Mouse (Mus musculus) midbrain, postnatal 0 days (tissue): Measurements from ENCODE around the gene Lrfn3. TPM values are rescaled to one million over a fixed set of nuclear protein-coding genes. Genes with fewer than 3 reads are reported as not detected.
A peak's percentile ranks its signal among the peaks of the same experiment; 100 is the strongest.

Experiments
- ATAC-seq: fragments of 200-750 bp; cut with Nextera tagmentation; 2 replicates; pipeline ENCODE4 v1.8.0; 2017; ENCODE audit warnings: moderate number of reproducible peaks, mild to moderate bottlenecking, moderate TSS enrichment, moderate library complexity; ENCODE audit not compliant: low FRiP score
- DNase-seq: peaks from one replicate; pipeline ENCODE4 v3.0.0-alpha.2; 2015; ENCODE audit warnings: low spot score
- H3K27ac ChIP-seq: fragments of 300-500 bp; sonication (generic); 2 replicates; pipeline ENCODE4 v1.5.1; 2014; ENCODE audit warnings: low read depth, mild to moderate bottlenecking, low read length, mixed read lengths
- H3K27me3 ChIP-seq: fragments of 300-500 bp; sonication (generic); 2 replicates; pipeline ENCODE4 v1.6.1; 2014; ENCODE audit warnings: low read length, control low read depth, mixed read lengths; ENCODE audit not compliant: insufficient read depth
- H3K36me3 ChIP-seq: fragments of 300-500 bp; sonication (generic); 2 replicates; pipeline ENCODE4 v1.6.1; 2014; ENCODE audit warnings: low read length, control low read depth, mixed read lengths; ENCODE audit not compliant: insufficient read depth
- H3K4me1 ChIP-seq: fragments of 300-500 bp; sonication (generic); 2 replicates; pipeline ENCODE4 v1.6.1; 2014; ENCODE audit warnings: mild to moderate bottlenecking, control low read depth, antibody characterized with exemption, low read length, mixed read lengths; ENCODE audit not compliant: insufficient read depth
- H3K4me2 ChIP-seq: fragments of 300-500 bp; sonication (generic); 2 replicates; pipeline ENCODE4 v1.6.1; 2014; ENCODE audit warnings: low read depth, mild to moderate bottlenecking, low read length, mixed read lengths; ENCODE audit not compliant: poor library complexity, severe bottlenecking
- H3K4me3 ChIP-seq: fragments of 300-500 bp; sonication (generic); 2 replicates; pipeline ENCODE4 v1.5.1; 2014; ENCODE audit warnings: low read depth, mild to moderate bottlenecking, low read length, moderate library complexity
- H3K9ac ChIP-seq: fragments of 300-500 bp; sonication (generic); replicated peaks from 2 replicates; pipeline ENCODE4 v1.6.1; 2014; ENCODE audit warnings: mild to moderate bottlenecking, low read length, moderate library complexity, mixed read lengths; ENCODE audit not compliant: poor library complexity, severe bottlenecking
- H3K9me3 ChIP-seq: fragments of 300-500 bp; sonication (generic); 2 replicates; pipeline ENCODE4 v1.6.1; 2016; ENCODE audit warnings: low read length, control low read depth
- CTCF ChIP-seq: IDR thresholded peaks from 2 replicates; pipeline ENCODE4 v1.5.1; 2016; ENCODE audit warnings: antibody characterized with exemption, mild to moderate bottlenecking
- WGBS: fragments of 180-500 bp; shearing (Covaris S2); extraction: QIAGEN DNeasy Blood & Tissue Kit; methylation state at CpG from one replicate; pipeline ENCODE4 v1.1.7; 2014; 5-methylcytosine and 5-hydroxymethylcytosine counted together
- polyA plus RNA-seq: library from polyadenylated mRNA; unstranded; fragments of >200 nt; fragmentation: Nextera tagmentation; extraction: Ambion mirVana; gene quantifications from 2 replicates; pipeline ENCODE4 v1.2.1, GENCODE M21; 2015
- total RNA-seq: library from RNA; depleted of rRNA; stranded (reverse); fragments of >200 nt; gene quantifications from 2 replicates; pipeline ENCODE4 v1.2.3, GENCODE M21; 2014; rRNA removed

Lrfn3 gene
- total RNA-seq (44.8 and 47.5 TPM in 2 replicates), polyA plus RNA-seq (22.1 and 24.8 TPM in 2 replicates)

DNA sequence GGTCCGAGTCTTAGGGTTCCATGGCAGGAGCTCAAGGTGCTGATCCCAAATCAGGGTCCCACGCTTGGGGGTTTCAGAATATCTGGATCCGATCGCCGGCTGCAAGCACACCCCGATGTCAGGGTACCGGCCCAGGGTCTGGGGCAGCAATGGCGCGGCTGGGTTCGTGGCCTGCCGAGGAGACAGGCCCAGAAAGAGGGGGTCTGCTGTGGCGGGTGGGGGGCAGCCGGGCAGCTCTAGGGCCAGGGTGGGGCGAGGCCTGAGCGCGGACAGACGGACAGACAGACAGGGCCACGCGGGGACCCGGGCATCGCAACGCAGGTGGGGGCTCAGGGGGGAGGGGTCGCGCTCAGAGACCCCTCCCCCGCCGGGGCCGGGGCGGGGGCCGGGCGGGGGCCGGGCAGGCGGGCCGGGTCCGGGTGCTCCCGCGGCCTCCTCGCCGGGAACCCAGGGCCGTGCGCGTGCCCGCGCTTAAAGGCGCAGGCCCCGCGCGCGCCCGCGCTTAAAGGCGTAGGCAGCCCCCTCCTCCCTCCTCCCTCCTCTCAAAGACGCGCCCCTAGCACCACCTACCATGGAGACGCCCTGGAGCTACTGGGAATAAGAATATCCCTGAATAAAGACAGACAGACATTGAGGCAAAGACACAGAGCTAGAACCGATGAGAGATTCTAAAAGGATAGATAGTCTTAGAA, at the start of gene Lrfn3:
Gene Lrfn3 (minus strand): TSS at position 121 of the 692 bp plus-strand sequence.
- TF ChIP-seq CTCF: no peak
- no peaks in the 10 kb centered on the region for H3K9me3 ChIP-seq
- H3K4me3 ChIP-seq: peak within 1 kb of the TSS; percentile 80
- H3K27ac ChIP-seq: peak within 1 kb of the TSS; percentile 76
- peak; percentile 55; the same call in 1 of the 2 replicates for ATAC-seq
- peak; percentile 93 for DNase-seq
- 2% methylated on average over 40 of the region's 55 CpGs for WGBS
- peaks cover 16% of the 10 kb centered on the region for H3K36me3 ChIP-seq
- H3K27me3 ChIP-seq: 0 out of 2 replicates have a peak, but pooled peaks cover 3% of the 10 kb centered on the region
- peak within 1 kb of the TSS; percentile 86 for H3K4me2 ChIP-seq
- H3K4me1 ChIP-seq: peaks cover 23% of the 10 kb centered on the region; the same call in 1 of the 2 replicates
- H3K9ac ChIP-seq: peak within 1 kb of the TSS; percentile 97

DNA sequence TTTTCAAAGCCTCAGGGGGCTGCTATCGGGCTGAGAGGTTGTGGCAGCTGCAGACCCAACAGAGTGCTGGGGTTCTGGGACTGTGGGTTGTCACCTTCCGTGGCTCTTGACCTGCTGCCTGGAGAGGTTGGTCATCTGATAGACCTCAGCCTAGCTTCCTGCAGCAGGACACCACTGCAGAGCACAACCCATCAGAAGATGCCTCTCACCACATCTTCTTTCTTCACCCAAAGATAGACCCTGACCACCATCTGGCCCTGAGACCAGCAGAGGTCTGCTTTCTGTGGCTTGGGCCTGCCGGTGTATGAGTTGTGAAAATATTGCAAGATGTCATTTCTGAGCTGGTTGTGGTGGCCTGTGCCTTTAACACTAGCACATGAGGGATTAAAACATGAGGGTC, 48.5 kb upstream of the Lrfn3 start:
- H3K4me2 ChIP-seq: no peak overlapping the region
- no peak overlapping the region for H3K27ac ChIP-seq
- H3K4me1 ChIP-seq: no peaks in the 10 kb centered on the region
- no peak overlapping the region for H3K4me3 ChIP-seq
- WGBS: 80% methylated on average over 3 of the region's 3 CpGs
- TF ChIP-seq CTCF: no peak
- H3K9ac ChIP-seq: no peak overlapping the region
- ATAC-seq (no peak), DNase-seq (no peak)
- H3K27me3 ChIP-seq: 0 out of 2 replicates have a peak, but pooled peaks cover 3% of the 10 kb centered on the region
- H3K36me3 ChIP-seq: no peaks in the 10 kb centered on the region
- H3K9me3 ChIP-seq: no peaks in the 10 kb centered on the region

DNA sequence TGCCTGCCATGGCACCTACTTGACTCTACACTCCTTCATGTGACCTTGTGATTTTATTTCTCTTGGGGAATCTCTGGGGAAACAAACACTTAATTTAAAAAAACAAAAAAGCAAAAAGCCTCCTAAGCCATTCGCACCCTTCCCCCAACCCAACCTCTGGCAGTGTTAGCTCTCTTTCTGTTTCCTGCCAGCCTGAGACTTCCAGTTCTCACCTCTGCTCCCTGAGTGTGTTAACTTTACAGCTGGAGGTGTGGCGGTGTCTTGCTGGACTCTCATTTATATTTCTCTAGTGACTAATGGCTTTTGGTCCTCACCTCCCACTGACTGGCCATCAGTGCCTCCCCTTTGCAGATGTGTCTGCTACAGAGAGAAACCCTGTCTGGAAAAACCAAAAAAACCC, 47.2 kb upstream of the Lrfn3 start:
- Histone ChIP-seq H3K9ac (no peak overlapping the region), H3K36me3 (no peaks in the 10 kb centered on the region), H3K9me3 (no peaks in the 10 kb centered on the region), H3K4me1 (no peaks in the 10 kb centered on the region), H3K4me3 (no peak overlapping the region), H3K27me3 (0 out of 2 replicates have a peak, but pooled peaks cover 3% of the 10 kb centered on the region), H3K27ac (no peak overlapping the region), H3K4me2 (no peak overlapping the region)
- no peak for DNase-seq
- ATAC-seq: no peak
- 93% methylated on average over 2 of the region's 2 CpGs for WGBS
- no peak for TF ChIP-seq CTCF

- no peak for ATAC-seq
- WGBS: 86% methylated on average over 3 of the region's 3 CpGs
- Histone ChIP-seq H3K36me3 (no peaks in the 10 kb centered on the region), H3K4me1 (no peaks in the 10 kb centered on the region), H3K27ac (no peak overlapping the region), H3K4me3 (no peak overlapping the region), H3K4me2 (no peak overlapping the region), H3K9me3 (no peaks in the 10 kb centered on the region), H3K27me3 (0 out of 2 replicates have a peak, but pooled peaks cover 3% of the 10 kb centered on the region), H3K9ac (no peak overlapping the region)
- TF ChIP-seq CTCF: no peak
- no peak for DNase-seq
These were observed 46.1 kb upstream of the Lrfn3 start for GRCm38 (mm10) chr7:30408639-30409038.

DNA sequence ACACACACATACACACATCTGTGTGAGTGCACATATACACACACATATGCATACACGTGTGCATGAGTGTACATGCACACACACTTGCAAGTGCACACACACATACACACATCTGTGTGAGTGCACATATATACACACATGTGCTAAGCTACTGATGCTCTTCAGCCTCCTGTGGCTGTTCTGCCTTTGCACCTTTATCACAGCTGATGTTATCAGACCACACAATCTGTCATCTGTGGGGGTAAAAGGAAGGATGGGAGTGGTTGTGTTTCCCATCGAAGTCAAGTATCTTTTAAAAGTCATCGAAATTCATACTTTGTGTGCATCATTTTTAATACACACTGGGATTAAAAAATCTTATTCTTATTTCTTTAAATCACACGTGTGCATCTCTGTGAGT, 39.8 kb upstream of the Lrfn3 start:
- Histone ChIP-seq H3K36me3 (no peaks in the 10 kb centered on the region), H3K4me3 (no peak overlapping the region), H3K4me2 (no peak overlapping the region), H3K27me3 (no peaks in the 10 kb centered on the region), H3K9ac (no peak overlapping the region), H3K4me1 (no peaks in the 10 kb centered on the region), H3K9me3 (no peaks in the 10 kb centered on the region), H3K27ac (no peak overlapping the region)
- 76% methylated on average over 4 of the region's 4 CpGs for WGBS
- no peak for DNase-seq
- no peak for ATAC-seq
- no peak for TF ChIP-seq CTCF

DNA sequence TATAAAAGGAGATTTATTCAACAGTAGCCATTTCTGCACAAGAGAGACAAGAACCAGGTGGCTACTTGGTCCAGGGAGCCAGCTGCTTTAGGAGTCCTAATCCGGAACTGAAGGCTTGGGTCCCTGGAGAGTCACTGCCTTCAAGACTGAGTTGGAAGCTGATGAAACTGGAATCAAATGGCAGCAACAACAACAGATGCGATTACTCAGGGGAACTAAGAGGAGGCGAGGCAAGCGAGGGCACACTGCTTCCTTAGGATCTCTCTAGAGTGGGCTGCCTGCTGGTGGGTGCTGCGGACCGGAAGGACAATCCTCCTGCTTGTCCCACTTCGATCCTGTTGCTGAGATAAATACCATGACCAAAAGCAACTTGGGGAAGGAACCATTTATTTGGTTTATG, 37.1 kb upstream of the Lrfn3 start:
- no peak for TF ChIP-seq CTCF
- peak; percentile 44 for DNase-seq
- WGBS: 36% methylated on average over 7 of the region's 7 CpGs
- Histone ChIP-seq H3K4me3 (no peak overlapping the region), H3K27me3 (no peaks in the 10 kb centered on the region), H3K36me3 (no peaks in the 10 kb centered on the region), H3K4me1 (no peaks in the 10 kb centered on the region), H3K9me3 (no peaks in the 10 kb centered on the region), H3K9ac (no peak overlapping the region), H3K27ac (no peak overlapping the region), H3K4me2 (no peak overlapping the region)
- ATAC-seq: no peak
